Comparison of ENCODE assay signal across 17 mouse cellular contexts in genomic region chr17:28694078-28694477, GRCm38 (mm10). TPM values are rescaled to one million over a fixed set of nuclear protein-coding genes. Genes with fewer than 3 reads are reported as not detected.
DNase-seq lines count a peak whose midpoint lies in the region; ATAC-seq lines count a peak whose summit lies in the region.
"Had no signal": no experiment of that assay in that cellular context is flagged by ENCODE, and none has a peak within 500 bp of the region (broad histone marks: within the 10 kb centered on the region; RNA-seq: fewer than 3 reads in every experiment).

No protein-coding gene starts in this region.

- H3K9ac ChIP-seq in forebrain, embryonic 12.5 days: no peak overlapping the region
- no peak overlapping the region for H3K9ac ChIP-seq in intestine, embryonic 16.5 days (ENCODE audit: low read depth, low read length)
- no peak overlapping the region for H3K9ac ChIP-seq in intestine, embryonic 15.5 days
- H3K9ac ChIP-seq in liver, embryonic 15.5 days: no peak overlapping the region
- H3K9ac ChIP-seq: embryonic facial prominence, embryonic 15.5 days had no signal

- no peaks in the 10 kb centered on the region for H3K9me3 ChIP-seq in forebrain, embryonic 12.5 days
- H3K9me3 ChIP-seq in forebrain, embryonic 10.5 days: no peaks in the 10 kb centered on the region
- no peaks in the 10 kb centered on the region for H3K9me3 ChIP-seq in intestine, embryonic 16.5 days (ENCODE audit: control insufficient read depth, low read length)
- no peaks in the 10 kb centered on the region for H3K9me3 ChIP-seq in intestine, embryonic 15.5 days
- H3K9me3 ChIP-seq in megakaryocyte, embryonic 14.5 days: no peaks in the 10 kb centered on the region
- no peaks in the 10 kb centered on the region for H3K9me3 ChIP-seq in liver, embryonic 15.5 days (replicated peaks)
- H3K9me3 ChIP-seq: embryonic facial prominence, embryonic 15.5 days; hindbrain, embryonic 10.5 days; midbrain, embryonic 15.5 days; neural tube, embryonic 13.5 days had no signal

- no peak overlapping the region for H3K27ac ChIP-seq in forebrain, embryonic 12.5 days
- H3K27ac ChIP-seq in forebrain, embryonic 10.5 days: no peak overlapping the region
- peak overlapping the region; percentile 67 for H3K27ac ChIP-seq in intestine, embryonic 16.5 days (ENCODE audit: low read length)
- H3K27ac ChIP-seq in intestine, embryonic 15.5 days: no peak overlapping the region
- peak overlapping the region; percentile 97 for H3K27ac ChIP-seq in liver, embryonic 15.5 days (replicated peaks)
- H3K27ac ChIP-seq: hindbrain, embryonic 10.5 days; midbrain, embryonic 15.5 days had no signal

- no peak overlapping the region for H3K4me3 ChIP-seq in forebrain, embryonic 12.5 days (replicated peaks)
- H3K4me3 ChIP-seq in forebrain, embryonic 10.5 days: no peak overlapping the region
- 0 out of 2 replicates have a peak overlapping the region, but pooled peaks have one; percentile 99 for H3K4me3 ChIP-seq in intestine, embryonic 16.5 days (ENCODE audit: low read length)
- H3K4me3 ChIP-seq in intestine, embryonic 15.5 days (replicated peaks): no peak overlapping the region
- peak overlapping the region; percentile 99 for H3K4me3 ChIP-seq in megakaryocyte, embryonic 14.5 days (replicated peaks)
- H3K4me3 ChIP-seq in liver, embryonic 15.5 days (replicated peaks): peak overlapping the region; percentile 98

- DNase-seq in forebrain, embryonic 10.5 days (ENCODE audit: extremely low spot score, low spot score): no peak
- no peak for DNase-seq in adrenal gland, adult 2 months
- DNase-seq: adrenal gland, adult 8-10 months; cerebellum, postnatal 25 days; heart, adult 11 months; layer of hippocampus, postnatal 36 days; retina, postnatal 1 day had no signal

- H3K4me2 ChIP-seq in forebrain, embryonic 12.5 days: peak overlapping the region; percentile 71; the same call in 1 of the 2 replicates
- H3K4me2 ChIP-seq in intestine, embryonic 16.5 days (ENCODE audit: low read depth, low read length): no peak overlapping the region
- no peak overlapping the region for H3K4me2 ChIP-seq in intestine, embryonic 15.5 days (replicated peaks)
- H3K4me2 ChIP-seq in liver, embryonic 15.5 days: peak overlapping the region; percentile 90

- WGBS in forebrain, embryonic 12.5 days: 34% methylated on average over 2 of the region's 2 CpGs
- WGBS in forebrain, embryonic 10.5 days: 41% methylated on average over 2 of the region's 2 CpGs
- 59% methylated on average over 2 of the region's 2 CpGs for WGBS in intestine, embryonic 16.5 days
- 53% methylated on average over 2 of the region's 2 CpGs for WGBS in intestine, embryonic 15.5 days
- 78% methylated on average over 2 of the region's 2 CpGs for WGBS in liver, embryonic 15.5 days (ENCODE audit: insufficient replicate concordance)

- no peak for ATAC-seq in forebrain, embryonic 12.5 days (ENCODE audit: low FRiP score)
- ATAC-seq in intestine, embryonic 16.5 days: no peak
- no peak for ATAC-seq in intestine, embryonic 15.5 days
- ATAC-seq in megakaryocyte, adult 5-6 weeks (ENCODE audit: poor library complexity, severe bottlenecking): no peak
- ATAC-seq in liver, embryonic 15.5 days (ENCODE audit: insufficient read depth): no peak
- ATAC-seq: midbrain, embryonic 15.5 days had no signal

- peaks cover 49% of the 10 kb centered on the region for H3K4me1 ChIP-seq in forebrain, embryonic 12.5 days
- H3K4me1 ChIP-seq in forebrain, embryonic 10.5 days: peaks cover 76% of the 10 kb centered on the region
- peaks cover 55% of the 10 kb centered on the region for H3K4me1 ChIP-seq in intestine, embryonic 16.5 days (ENCODE audit: control insufficient read depth, insufficient read depth, low read length)
- H3K4me1 ChIP-seq in intestine, embryonic 15.5 days (replicated peaks): peaks cover 43% of the 10 kb centered on the region
- peaks cover 76% of the 10 kb centered on the region for H3K4me1 ChIP-seq in megakaryocyte, embryonic 14.5 days
- H3K4me1 ChIP-seq in liver, embryonic 15.5 days (replicated peaks): peaks cover 77% of the 10 kb centered on the region

- H3K27me3 ChIP-seq in forebrain, embryonic 12.5 days: peaks cover 11% of the 10 kb centered on the region
- H3K27me3 ChIP-seq in forebrain, embryonic 10.5 days (ENCODE audit: poor library complexity, severe bottlenecking): peaks cover 16% of the 10 kb centered on the region
- no peaks in the 10 kb centered on the region for H3K27me3 ChIP-seq in intestine, embryonic 16.5 days (replicated peaks; ENCODE audit: control insufficient read depth, insufficient read depth, low read length)
- no peaks in the 10 kb centered on the region for H3K27me3 ChIP-seq in intestine, embryonic 15.5 days (replicated peaks)
- no peaks in the 10 kb centered on the region for H3K27me3 ChIP-seq in megakaryocyte, embryonic 14.5 days (replicated peaks)
- no peaks in the 10 kb centered on the region; the same call in 1 of the 2 replicates for H3K27me3 ChIP-seq in liver, embryonic 15.5 days

- H3K36me3 ChIP-seq in forebrain, embryonic 12.5 days (replicated peaks): no peaks in the 10 kb centered on the region
- no peaks in the 10 kb centered on the region; the same call in 1 of the 2 replicates for H3K36me3 ChIP-seq in forebrain, embryonic 10.5 days (replicated peaks)
- no peaks in the 10 kb centered on the region for H3K36me3 ChIP-seq in intestine, embryonic 16.5 days (ENCODE audit: control insufficient read depth, insufficient read depth, low read length)
- no peaks in the 10 kb centered on the region for H3K36me3 ChIP-seq in intestine, embryonic 15.5 days
- H3K36me3 ChIP-seq in megakaryocyte, embryonic 14.5 days (replicated peaks; ENCODE audit: low read length): peaks cover 57% of the 10 kb centered on the region
- peaks cover 7% of the 10 kb centered on the region; the same call in 1 of the 2 replicates for H3K36me3 ChIP-seq in liver, embryonic 15.5 days (replicated peaks)
- H3K36me3 ChIP-seq: embryonic facial prominence, embryonic 15.5 days; hindbrain, embryonic 10.5 days; midbrain, embryonic 15.5 days had no signal

RNA-seq across cellular contexts. Expression of gene Mapk14, which starts 2.9 kb away (rescaled TPM):
- 38.0 and 39.8 TPM in 2 replicates for polyA plus RNA-seq in forebrain, embryonic 12.5 days (2016; fragmentation: Nextera tagmentation; extraction: Ambion mirVana)
- 41.2 and 42.2 TPM in 2 replicates for polyA plus RNA-seq in forebrain, embryonic 10.5 days (2016; fragmentation: Nextera tagmentation; extraction: Ambion mirVana)
- polyA plus RNA-seq in intestine, embryonic 16.5 days (2015; fragmentation: Nextera tagmentation; extraction: Ambion mirVana): 34.5 and 37.5 TPM in 2 replicates
- polyA plus RNA-seq in intestine, embryonic 15.5 days (2015; fragmentation: Nextera tagmentation; extraction: Ambion mirVana): 42.4 and 45.5 TPM in 2 replicates
- polyA plus RNA-seq in megakaryocyte, embryonic 14.5 days (2012; ENCODE audit: insufficient read depth, low replicate concordance): 23.4 and 34.8 TPM in 2 replicates
- 163 and 164 TPM in 2 replicates for total RNA-seq in megakaryocyte, adult 5-6 weeks (2015)
- total RNA-seq in megakaryocyte, adult 5-6 weeks (2017): 143 and 160 TPM in 2 replicates
- polyA plus RNA-seq in liver, embryonic 15.5 days (2015; fragmentation: Nextera tagmentation; extraction: Ambion mirVana): 29.0 and 33.4 TPM in 2 replicates
- 10 to 100 TPM; 74.4 to 85.2 TPM for total RNA-seq in adrenal gland, adult 2 months (2021)
- 52.9 and 65.3 TPM in 2 replicates for polyA plus RNA-seq in adrenal gland, adult 2 months (2012; rRNA removed)

RNA-seq across cellular contexts. Expression of gene Slc26a8, which starts 4.0 kb away (rescaled TPM):
- polyA plus RNA-seq in forebrain, embryonic 12.5 days (2016; fragmentation: Nextera tagmentation; extraction: Ambion mirVana): 0.80 and 0.90 TPM in 2 replicates
- 0.50 and 0.58 TPM in 2 replicates for polyA plus RNA-seq in forebrain, embryonic 10.5 days (2016; fragmentation: Nextera tagmentation; extraction: Ambion mirVana)
- polyA plus RNA-seq in intestine, embryonic 16.5 days (2015; fragmentation: Nextera tagmentation; extraction: Ambion mirVana): 0.17 and 0.28 TPM in 2 replicates
- polyA plus RNA-seq in intestine, embryonic 15.5 days (2015; fragmentation: Nextera tagmentation; extraction: Ambion mirVana): 0.11 and 0.20 TPM in 2 replicates
- 1.2 and 1.4 TPM in 2 replicates for polyA plus RNA-seq in megakaryocyte, embryonic 14.5 days (2012; ENCODE audit: insufficient read depth, low replicate concordance)
- 0.52 and 0.58 TPM in 2 replicates for total RNA-seq in megakaryocyte, adult 5-6 weeks (2015)
- total RNA-seq in megakaryocyte, adult 5-6 weeks (2017): 0.33 TPM in 1 of 2 replicates, not detected in the other
- 0.07 and 0.17 TPM in 2 replicates for polyA plus RNA-seq in liver, embryonic 15.5 days (2015; fragmentation: Nextera tagmentation; extraction: Ambion mirVana)
- total RNA-seq in adrenal gland, adult 2 months (2021): 1 to 10 TPM; 1.2 to 1.3 TPM
- 1.1 TPM in 2 replicates for polyA plus RNA-seq in adrenal gland, adult 2 months (2012; rRNA removed)

RNA-seq across cellular contexts. Expression of gene AC170998.1, which starts 31.8 kb away (rescaled TPM):
- 3.0 and 3.6 TPM in 2 replicates for polyA plus RNA-seq in forebrain, embryonic 12.5 days (2016; fragmentation: Nextera tagmentation; extraction: Ambion mirVana)
- polyA plus RNA-seq in forebrain, embryonic 10.5 days (2016; fragmentation: Nextera tagmentation; extraction: Ambion mirVana): 2.6 and 4.3 TPM in 2 replicates
- 2.1 TPM in 2 replicates for polyA plus RNA-seq in intestine, embryonic 16.5 days (2015; fragmentation: Nextera tagmentation; extraction: Ambion mirVana)
- 2.1 and 2.4 TPM in 2 replicates for polyA plus RNA-seq in intestine, embryonic 15.5 days (2015; fragmentation: Nextera tagmentation; extraction: Ambion mirVana)
- polyA plus RNA-seq in megakaryocyte, embryonic 14.5 days (2012; ENCODE audit: insufficient read depth, low replicate concordance): not detected in 2 replicates
- 5.9 and 8.8 TPM in 2 replicates for total RNA-seq in megakaryocyte, adult 5-6 weeks (2015)
- total RNA-seq in megakaryocyte, adult 5-6 weeks (2017): 1.4 and 3.7 TPM in 2 replicates
- polyA plus RNA-seq in liver, embryonic 15.5 days (2015; fragmentation: Nextera tagmentation; extraction: Ambion mirVana): 1.0 and 1.1 TPM in 2 replicates
- 1 to 10 TPM in 1 of 2 experiments, not detected in 1; 1.7 TPM for total RNA-seq in adrenal gland, adult 2 months (2021)
- polyA plus RNA-seq in adrenal gland, adult 2 months (2012; rRNA removed): 0.31 and 0.40 TPM in 2 replicates

Comparison
In these comparisons a context has a peak if more than half of its experiments do, and no peak if none do; other contexts are left out.
1. H3K27ac ChIP-seq: peak in intestine, embryonic 16.5 days (single experiment) and liver, embryonic 15.5 days (single experiment); none in forebrain, embryonic 12.5 days (single experiment), forebrain, embryonic 10.5 days (single experiment) and intestine, embryonic 15.5 days (single experiment).
2. H3K4me3 ChIP-seq: peak in intestine, embryonic 16.5 days (single experiment), megakaryocyte, embryonic 14.5 days (single experiment) and liver, embryonic 15.5 days (single experiment); none in forebrain, embryonic 12.5 days (single experiment), forebrain, embryonic 10.5 days (single experiment) and intestine, embryonic 15.5 days (single experiment).
3. H3K4me2 ChIP-seq: peak in forebrain, embryonic 12.5 days (single experiment) and liver, embryonic 15.5 days (single experiment); none in intestine, embryonic 16.5 days (single experiment) and intestine, embryonic 15.5 days (single experiment).